Mouse (Mus musculus) common myeloid progenitor, adult 5-6 weeks (primary cell): ENCODE results near the gene Atg7. TPM values are rescaled to one million over a fixed set of nuclear protein-coding genes. Genes with fewer than 3 reads are reported as not detected.

ENCODE experiments used
- ATAC-seq: replicated peaks from 2 replicates; pipeline ENCODE4 v1.8.0; 2016; ENCODE audit warnings: low read depth, mild to moderate bottlenecking, moderate TSS enrichment, inconsistent platforms; ENCODE audit not compliant: poor library complexity, severe bottlenecking
- total RNA-seq: library from RNA; stranded (forward); fragments of 200-1000, 187-1606 nt; gene quantifications from 2 replicates; pipeline ENCODE4 v1.2.3, GENCODE M21; 2017

Atg7 gene
- total RNA-seq, 1 experiment from 2014 or later = 17.2 TPM

- ATAC-seq = peak; percentile 17; the same call in 1 of the 2 replicates
Measured at GRCm38 (mm10) chr6:114842863-114843262, 200.0 kb downstream of the Atg7 start.

GRCm38 (mm10) chr6:114846153-114846772, 203.4 kb downstream of the Atg7 start:
- ATAC-seq = no peak

GRCm38 (mm10) chr6:114847582-114848174, 204.8 kb downstream of the Atg7 start:
- no peak for ATAC-seq

- ATAC-seq = peak; percentile 37
Measured at GRCm38 (mm10) chr6:114848761-114849160, 205.9 kb downstream of the Atg7 start.

GRCm38 (mm10) chr6:114849787-114850186, 206.9 kb downstream of the Atg7 start:
- peak; percentile 83 for ATAC-seq

GRCm38 (mm10) chr6:114851688-114852087, 208.8 kb downstream of the Atg7 start:
- no peak for ATAC-seq

GRCm38 (mm10) chr6:114852739-114853138, 209.8 kb downstream of the Atg7 start:
- no peak for ATAC-seq

- ATAC-seq = no peak
Measured at GRCm38 (mm10) chr6:114854368-114854767, 211.5 kb downstream of the Atg7 start.

- no peak for ATAC-seq
Measured at GRCm38 (mm10) chr6:114855644-114856043, 212.7 kb downstream of the Atg7 start.

- no peak for ATAC-seq
Measured at GRCm38 (mm10) chr6:114856501-114856900, 213.6 kb downstream of the Atg7 start.

GRCm38 (mm10) chr6:114857996-114858721, 215.3 kb downstream of the Atg7 start:
- no peak for ATAC-seq

GRCm38 (mm10) chr6:114858722-114859053, 215.8 kb downstream of the Atg7 start:
- ATAC-seq = no peak

- no peak for ATAC-seq
Measured at GRCm38 (mm10) chr6:114860677-114861568, 218.0 kb downstream of the Atg7 start.

- no peak for ATAC-seq
Measured at GRCm38 (mm10) chr6:114861591-114861990, 218.7 kb downstream of the Atg7 start.

- peak; percentile 36; the same call in 1 of the 2 replicates for ATAC-seq
Measured at GRCm38 (mm10) chr6:114862046-114862445, 219.1 kb downstream of the Atg7 start.

GRCm38 (mm10) chr6:114863501-114863900, 220.6 kb downstream of the Atg7 start:
- ATAC-seq = no peak

GRCm38 (mm10) chr6:114864421-114864820, 221.5 kb downstream of the Atg7 start:
- no peak for ATAC-seq

GRCm38 (mm10) chr6:114866078-114866477, 223.2 kb downstream of the Atg7 start:
- ATAC-seq = no peak

GRCm38 (mm10) chr6:114866619-114867018, 223.7 kb downstream of the Atg7 start:
- ATAC-seq = no peak

- no peak for ATAC-seq
Measured at GRCm38 (mm10) chr6:114868656-114869055, 225.8 kb downstream of the Atg7 start.
